Mouse (Mus musculus) MEL (cell line): Measurements from ENCODE around the gene Gm15737. TPM values are rescaled to one million over a fixed set of nuclear protein-coding genes. Genes with fewer than 3 reads are reported as not detected.

Source experiments
- DNase-seq: peaks from one replicate; pipeline ENCODE4 v3.0.0; 2011; ENCODE audit warnings: low read depth, low spot score
- H3K27ac ChIP-seq: 2 replicates; pipeline ENCODE4 v1.5.1; 2012; ENCODE audit warnings: low read depth, mild to moderate bottlenecking, control low read depth, low read length, moderate library complexity; ENCODE audit not compliant: control insufficient read depth
- H3K27me3 ChIP-seq, 2 experiments: fragments of 150-350 bp in 1 of 2; sonication (generic) in 1 of 2; 2 replicates each; pipeline ENCODE4 v1.6.1; 2012; ENCODE audit warnings: low read length in 2 of 2, mild to moderate bottlenecking in 2 of 2, improper control_type of control experiment in 1 of 2, moderate library complexity in 1 of 2; ENCODE audit not compliant: insufficient read depth in 2 of 2, control insufficient read depth in 1 of 2
- H3K36me3 ChIP-seq, 2 experiments: 2 replicates each; pipeline ENCODE4 v1.6.1; 2012 to 2014; ENCODE audit warnings: low read length in 2 of 2, improper control_type of control experiment in 1 of 2, inconsistent platforms in 1 of 2, mild to moderate bottlenecking in 1 of 2; ENCODE audit not compliant: insufficient read depth in 2 of 2, control insufficient read depth in 1 of 2
- H3K4me1 ChIP-seq, 2 experiments: fragments of 150-350 bp in 1 of 2; sonication (generic) in 1 of 2; 2 replicates each; pipeline ENCODE4 v1.6.1; 2012; ENCODE audit warnings: low read length in 2 of 2, improper control_type of control experiment in 1 of 2, mild to moderate bottlenecking in 1 of 2; ENCODE audit not compliant: insufficient read depth in 2 of 2, control insufficient read depth in 1 of 2
- H3K4me3 ChIP-seq, 2 experiments: fragments of 150-350 bp in 1 of 2; sonication (generic) in 1 of 2; 2 replicates each; pipeline ENCODE4 v1.5.1; 2012; ENCODE audit warnings: low read depth in 2 of 2, low read length in 2 of 2, mild to moderate bottlenecking in 2 of 2, moderate library complexity in 2 of 2, control low read depth in 1 of 2, improper control_type of control experiment in 1 of 2; ENCODE audit not compliant: control insufficient read depth in 1 of 2, insufficient read depth in 1 of 2
- H3K79me2 ChIP-seq: 2 replicates; pipeline ENCODE4 v1.6.1; 2012; ENCODE audit warnings: mild to moderate bottlenecking, low read length, moderate library complexity; ENCODE audit not compliant: control insufficient read depth, poor library complexity, insufficient read depth
- H3K9ac ChIP-seq: 2 replicates; pipeline ENCODE4 v1.6.1; 2012; ENCODE audit warnings: low read depth, mild to moderate bottlenecking, control low read depth, low read length, moderate library complexity; ENCODE audit not compliant: control insufficient read depth, poor library complexity, severe bottlenecking
- H3K9me3 ChIP-seq: fragments of 150-350 bp; sonication (generic); replicated peaks from 2 replicates; pipeline ENCODE4 v1.6.1; 2012; ENCODE audit warnings: mild to moderate bottlenecking, low read length, improper control_type of control experiment, moderate library complexity; ENCODE audit not compliant: insufficient read depth
- CHD2 ChIP-seq: IDR thresholded peaks from 2 replicates; pipeline ENCODE4 v1.6.1; 2011; ENCODE audit warnings: low read length, improper control_type of control experiment
- E2F4 ChIP-seq: IDR thresholded peaks from 2 replicates; pipeline ENCODE4 v1.6.1; 2011; ENCODE audit warnings: low read depth, low read length, improper control_type of control experiment, borderline replicate concordance
- ELF1 ChIP-seq: IDR thresholded peaks from 2 replicates; pipeline ENCODE4 v1.6.1; 2014; ENCODE audit warnings: low read depth, mild to moderate bottlenecking, inconsistent platforms, low read length, improper control_type of control experiment, moderate library complexity
- EP300 ChIP-seq, 2 experiments: IDR thresholded peaks; 2 replicates each; pipeline ENCODE4 v1.6.1; 2011; ENCODE audit warnings: improper control_type of control experiment in 2 of 2, low read length in 2 of 2, low read depth in 1 of 2, mild to moderate bottlenecking in 1 of 2
- GABPA ChIP-seq: IDR thresholded peaks from 2 replicates; pipeline ENCODE4 v1.6.1; 2012; ENCODE audit warnings: low read depth, mild to moderate bottlenecking, inconsistent platforms, low read length, improper control_type of control experiment, moderate library complexity
- HCFC1 ChIP-seq: IDR thresholded peaks from 2 replicates; pipeline ENCODE4 v1.6.1; 2012; ENCODE audit warnings: low read depth, mild to moderate bottlenecking, inconsistent platforms, low read length, improper control_type of control experiment, moderate library complexity
- MAFK ChIP-seq: IDR thresholded peaks from 2 replicates; pipeline ENCODE4 v1.6.1; 2011; ENCODE audit warnings: low read depth, mild to moderate bottlenecking, low read length, improper control_type of control experiment, borderline replicate concordance
- MAZ ChIP-seq: IDR thresholded peaks from 2 replicates; pipeline ENCODE4 v1.6.1; 2012; ENCODE audit warnings: low read depth, mild to moderate bottlenecking, inconsistent platforms, low read length, improper control_type of control experiment
- MEF2A ChIP-seq: IDR thresholded peaks from 2 replicates; pipeline ENCODE4 v1.6.1; 2014; ENCODE audit warnings: low read depth, mild to moderate bottlenecking, inconsistent platforms, low read length, improper control_type of control experiment; ENCODE audit not compliant: poor library complexity, insufficient replicate concordance, severe bottlenecking; ENCODE audit errors: extremely low read depth
- MYC ChIP-seq: IDR thresholded peaks from 2 replicates; pipeline ENCODE4 v1.6.1; 2011; ENCODE audit warnings: low read depth, mild to moderate bottlenecking, low read length, improper control_type of control experiment, moderate library complexity
- NRF1 ChIP-seq: IDR thresholded peaks from 2 replicates; pipeline ENCODE4 v1.6.1; 2014; ENCODE audit warnings: low read depth, mild to moderate bottlenecking, inconsistent platforms, low read length, improper control_type of control experiment, moderate library complexity; ENCODE audit not compliant: poor library complexity, insufficient read depth, severe bottlenecking
- RAD21 ChIP-seq: IDR thresholded peaks from 2 replicates; pipeline ENCODE4 v1.6.1; 2011; ENCODE audit warnings: mild to moderate bottlenecking, low read depth, low read length, improper control_type of control experiment
- SIN3A ChIP-seq: IDR thresholded peaks from 2 replicates; pipeline ENCODE4 v1.6.1; 2012; ENCODE audit warnings: low read length, improper control_type of control experiment, inconsistent platforms
- SMC3 ChIP-seq: IDR thresholded peaks from 2 replicates; pipeline ENCODE4 v1.6.1; 2011; ENCODE audit warnings: low read depth, low read length, improper control_type of control experiment
- UBTF ChIP-seq: IDR thresholded peaks from 2 replicates; pipeline ENCODE4 v1.6.1; 2012; ENCODE audit warnings: low read depth, mild to moderate bottlenecking, inconsistent platforms, low read length, improper control_type of control experiment, moderate library complexity, borderline replicate concordance; ENCODE audit not compliant: insufficient read depth
- USF1 ChIP-seq: IDR thresholded peaks from 2 replicates; pipeline ENCODE4 v1.6.1; 2014; ENCODE audit warnings: low read depth, mild to moderate bottlenecking, inconsistent platforms, low read length, improper control_type of control experiment, moderate library complexity
- ZC3H11A ChIP-seq: IDR thresholded peaks from 2 replicates; pipeline ENCODE4 v1.6.1; 2012; ENCODE audit warnings: low read depth, mild to moderate bottlenecking, inconsistent platforms, low read length, improper control_type of control experiment
- ZMIZ1 ChIP-seq: IDR thresholded peaks from 2 replicates; pipeline ENCODE4 v1.6.1; 2012; ENCODE audit warnings: low read depth, mild to moderate bottlenecking, inconsistent platforms, low read length, improper control_type of control experiment, moderate library complexity
- polyA plus RNA-seq, 2 experiments: library from polyadenylated mRNA; stranded (reverse) in 1 of 2; unstranded in 1 of 2; fragments of >175 nt in 1 of 2; fragments of >200 nt in 1 of 2; gene quantifications; 2 replicates each; pipeline versions ENCODE4 v1.2.1 to v1.2.4; 2012; ENCODE audit warnings: low replicate concordance in 2 of 2, low read depth in 1 of 2; ENCODE audit not compliant: insufficient read length in 2 of 2, insufficient read depth in 1 of 2, missing spikeins in 1 of 2
- total RNA-seq: library from RNA; depleted of rRNA; stranded (reverse); fragments of 300-350 nt; gene quantifications from 2 replicates; pipeline ENCODE4 v1.2.3, GENCODE M21; 2012

Gm15737 gene
- total and polyA plus RNA-seq, 3 experiments = not detected

- no peaks in the 10 kb centered on the region for H3K27me3 ChIP-seq
- H3K79me2 ChIP-seq = no peaks in the 10 kb centered on the region
- TF ChIP-seq MEF2A (no peak), MAZ (no peak), ZC3H11A (no peak), ELF1 (no peak)
- no peak overlapping the region for H3K27ac ChIP-seq
- H3K4me1 ChIP-seq = no peaks in the 10 kb centered on the region
- no peaks in the 10 kb centered on the region for H3K9me3 ChIP-seq
- no peak for DNase-seq
- H3K4me3 ChIP-seq = no peak overlapping the region
- H3K9ac ChIP-seq = no peak overlapping the region
- H3K36me3 ChIP-seq = no peaks in the 10 kb centered on the region
Measured at GRCm38 (mm10) chr6:92845898-92846297, 23.3 kb upstream of the Gm15737 start.

DNA sequence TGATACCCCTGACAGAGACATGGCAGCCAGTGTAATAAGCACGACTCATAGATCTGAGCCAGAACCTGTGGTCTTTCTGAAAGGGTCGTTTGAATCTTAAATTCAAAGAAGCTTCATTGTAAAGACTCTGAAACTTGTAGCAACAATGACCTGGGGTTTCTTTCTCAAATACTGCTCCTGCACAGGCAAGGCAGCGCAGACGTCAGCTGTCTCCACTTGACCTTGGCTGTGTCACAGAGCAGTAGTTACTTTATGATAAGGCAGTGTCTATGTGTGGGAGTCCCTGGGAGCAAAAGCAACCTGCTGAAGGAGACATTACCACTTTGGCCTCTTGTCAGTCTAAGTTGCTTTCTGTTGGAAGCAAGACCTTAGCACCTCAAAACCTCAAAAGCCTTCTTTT lies 22.5 kb upstream of the Gm15737 start:
- no peak for DNase-seq
- Histone ChIP-seq H3K4me1 (no peaks in the 10 kb centered on the region), H3K79me2 (no peaks in the 10 kb centered on the region), H3K9me3 (no peaks in the 10 kb centered on the region), H3K27me3 (no peaks in the 10 kb centered on the region), H3K36me3 (no peaks in the 10 kb centered on the region), H3K9ac (no peak overlapping the region), H3K4me3 (no peak overlapping the region), H3K27ac (no peak overlapping the region)
- TF ChIP-seq UBTF (no peak), USF1 (no peak), ZMIZ1 (no peak), EP300 (IDR thresholded peaks at IDR 0.05; ENCODE audit: low read depth in 1 of 2, low read length in 2 of 2) (no peak), MAFK (no peak), SMC3 (no peak), CHD2 (no peak), HCFC1 (no peak), GABPA (no peak), RAD21 (no peak), ELF1 (no peak), MYC (no peak), E2F4 (no peak), SIN3A (no peak), NRF1 (no peak)
